Mouse (Mus musculus) ES-E14 (cell line): ENCODE results near the gene Rmnd5b. TPM values are rescaled to one million over a fixed set of nuclear protein-coding genes. Genes with fewer than 3 reads are reported as not detected.

Experiments used
- DNase-seq: peaks from one replicate; pipeline ENCODE4 v3.0.0-alpha.2; 2013; ENCODE audit warnings: low read depth, low spot score
- H3K27ac ChIP-seq: 2 replicates; pipeline ENCODE4 v1.5.1; 2012; ENCODE audit warnings: low read depth, mild to moderate bottlenecking, low read length, moderate library complexity, mixed read lengths; ENCODE audit not compliant: poor library complexity, insufficient read depth, severe bottlenecking
- H3K36me3 ChIP-seq: 2 replicates; pipeline ENCODE4 v1.6.1; 2012; ENCODE audit warnings: mild to moderate bottlenecking, low read length, moderate library complexity, mixed read lengths; ENCODE audit not compliant: control insufficient read depth, poor library complexity, insufficient read depth, severe bottlenecking
- H3K4me1 ChIP-seq, 2 experiments: fragments of 150-350 bp in 1 of 2; sonication (generic) in 1 of 2; 2 replicates each; pipeline ENCODE4 v1.6.1; 2012; ENCODE audit warnings: low read length in 2 of 2, mild to moderate bottlenecking in 1 of 2, mixed read lengths in 1 of 2; ENCODE audit not compliant: control insufficient read depth in 2 of 2, insufficient read depth in 2 of 2, poor library complexity in 1 of 2
- H3K4me3 ChIP-seq, 2 experiments: fragments of 150-350 bp in 1 of 2; sonication (generic) in 1 of 2; 2 replicates each; pipeline ENCODE4 v1.5.1; 2012; ENCODE audit warnings: low read length in 2 of 2, low read depth in 1 of 2, mild to moderate bottlenecking in 1 of 2, mixed read lengths in 1 of 2; ENCODE audit not compliant: insufficient read depth in 1 of 2, poor library complexity in 1 of 2, severe bottlenecking in 1 of 2
- H3K9ac ChIP-seq: 2 replicates; pipeline ENCODE4 v1.6.1; 2012; ENCODE audit warnings: low read depth, mild to moderate bottlenecking, low read length, mixed read lengths; ENCODE audit not compliant: poor library complexity, insufficient read depth, severe bottlenecking
- H3K9me3 ChIP-seq: fragments of 150-350 bp; sonication (generic); 2 replicates; pipeline ENCODE4 v1.6.1; 2012; ENCODE audit warnings: low read depth, mild to moderate bottlenecking, low read length; ENCODE audit not compliant: control insufficient read depth, insufficient read depth
- CHD2 ChIP-seq: IDR thresholded peaks from 2 replicates; pipeline ENCODE4 v1.6.1; 2014; ENCODE audit warnings: mild to moderate bottlenecking, low read depth, low read length, inconsistent platforms
- HCFC1 ChIP-seq: IDR thresholded peaks from 2 replicates; pipeline ENCODE4 v1.6.1; 2012; ENCODE audit warnings: low read length, inconsistent platforms, borderline replicate concordance; ENCODE audit not compliant: insufficient read depth
- MAFK ChIP-seq: IDR thresholded peaks from 2 replicates; pipeline ENCODE4 v1.6.1; 2014; ENCODE audit warnings: mild to moderate bottlenecking, low read depth, low read length, inconsistent platforms; ENCODE audit not compliant: insufficient read depth
- ZC3H11A ChIP-seq: IDR thresholded peaks from 2 replicates; pipeline ENCODE4 v1.6.1; 2012; ENCODE audit warnings: low read depth, mild to moderate bottlenecking, inconsistent platforms, low read length, borderline replicate concordance
- ZNF384 ChIP-seq: IDR thresholded peaks from 2 replicates; pipeline ENCODE4 v1.6.1; 2012; ENCODE audit warnings: low read depth, low read length, inconsistent platforms
- in situ Hi-C, 2 experiments: fragments of 600-800 bp; cut with MboI; formaldehyde crosslinking; loops; one replicate each; pipeline ENCODE4 v1.15.1; 2025; ENCODE audit warnings: low sequenced_read_pairs in 2 of 2, inconsistent platforms in 1 of 2; ENCODE audit not compliant: unreplicated experiment in 2 of 2
- total RNA-seq: library from RNA; depleted of rRNA; stranded (reverse); fragments of 300-350 nt; gene quantifications from 2 replicates; pipeline ENCODE4 v1.2.3, GENCODE M21; 2012

Rmnd5b gene
- total RNA-seq, 1 experiment: 41.1 TPM

GRCm38 (mm10) chr11:51586411-51586810, 49.3 kb downstream of the Rmnd5b start:
- DNase-seq: no peak
- TF ChIP-seq ZNF384: no peak
- no peak for TF ChIP-seq CHD2
- no peak for TF ChIP-seq HCFC1
- no peak for TF ChIP-seq ZC3H11A
- H3K9me3 ChIP-seq: no peaks in the 10 kb centered on the region
- peaks cover 0 to 10% of the 10 kb centered on the region in 2 experiments; a peak in 1 of 4 replicates for H3K4me1 ChIP-seq
- no peak overlapping the region for H3K9ac ChIP-seq
- H3K36me3 ChIP-seq: peaks cover 14% of the 10 kb centered on the region; the same call in 1 of the 2 replicates
- no peak overlapping the region for H3K27ac ChIP-seq
- H3K4me3 ChIP-seq: no peak overlapping the region
- in situ Hi-C loops: no loop called here

- DNase-seq: no peak
- Histone ChIP-seq H3K9ac (peak overlapping the region; percentile 79), H3K36me3 (peaks cover 13% of the 10 kb centered on the region; the same call in 1 of the 2 replicates), H3K9me3 (no peaks in the 10 kb centered on the region), H3K27ac (no peak overlapping the region), H3K4me1 (peaks cover 0 to 10% of the 10 kb centered on the region in 2 experiments; a peak in 1 of 4 replicates), H3K4me3 (peak overlapping the region; percentile 73 to 83)
- in situ Hi-C loops: no loop called here
- TF ChIP-seq MAFK (no peak), ZNF384 (no peak), HCFC1 (no peak), CHD2 (no peak), ZC3H11A (no peak)
Measured at GRCm38 (mm10) chr11:51585608-51586252, 50.0 kb downstream of the Rmnd5b start.

DNA sequence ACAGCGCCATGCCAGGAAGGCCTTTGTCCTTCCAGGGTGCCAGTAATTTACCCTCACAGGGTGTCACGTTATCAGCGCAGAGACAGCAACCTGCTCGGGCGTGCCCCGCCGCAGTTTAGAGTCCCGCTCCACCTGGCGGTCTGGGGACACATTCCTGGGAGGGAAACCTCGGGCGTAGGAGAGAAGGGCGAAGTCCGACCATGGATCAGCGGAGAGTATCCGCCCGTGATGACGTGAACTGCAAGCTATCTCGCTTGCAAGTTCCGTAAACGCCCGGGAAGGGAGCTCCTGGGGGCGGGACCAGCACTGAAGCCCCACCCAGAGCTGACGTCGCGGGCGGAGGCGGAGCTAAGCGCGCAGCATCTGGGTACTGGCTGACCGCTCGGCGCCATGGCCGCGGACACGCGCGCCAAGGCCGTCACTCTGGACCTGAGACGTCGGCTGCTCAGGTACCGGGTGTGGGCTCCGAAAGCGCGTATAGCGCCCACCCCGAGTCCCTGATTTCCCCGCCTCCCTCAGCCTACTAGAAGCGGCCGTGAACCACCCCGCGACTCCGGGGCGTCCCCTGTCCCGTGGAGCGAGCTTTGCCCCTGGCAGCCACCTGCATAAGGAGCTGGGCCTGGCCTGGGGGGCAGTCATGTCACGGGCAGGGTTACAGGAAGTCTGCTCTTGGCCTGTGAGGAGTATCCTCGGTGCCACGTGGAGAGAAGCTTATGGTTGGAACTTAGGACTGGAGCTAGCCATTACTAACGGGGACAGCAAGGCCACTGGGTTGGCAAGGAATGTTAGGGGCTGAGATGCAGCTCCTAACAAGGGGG, 51.1 kb downstream of the Rmnd5b start, which contains the start of gene Phykpl:
Gene Phykpl (plus strand): TSS at position 327 of the 818 bp plus-strand sequence.
- peaks cover 12% of the 10 kb centered on the region; the same call in 1 of the 2 replicates for H3K36me3 ChIP-seq
- peak within 1 kb of the TSS; percentile 73 to 83 for H3K4me3 ChIP-seq
- TF ChIP-seq HCFC1: peak; percentile 54; the same call in 1 of the 2 replicates
- no peak for TF ChIP-seq ZC3H11A
- in situ Hi-C loops: no loop called here
- H3K9me3 ChIP-seq: no peaks in the 10 kb centered on the region
- H3K27ac ChIP-seq: peak within 1 kb of the TSS; percentile 35; the same call in 1 of the 2 replicates
- peak within 1 kb of the TSS; percentile 79 for H3K9ac ChIP-seq
- H3K4me1 ChIP-seq: peaks cover 0 to 10% of the 10 kb centered on the region in 2 experiments; a peak in 1 of 4 replicates
- peak; percentile 92 for DNase-seq

- peak overlapping the region; percentile 79 for H3K9ac ChIP-seq
- no peaks in the 10 kb centered on the region for H3K9me3 ChIP-seq
- H3K36me3 ChIP-seq: peaks cover 12% of the 10 kb centered on the region; the same call in 1 of the 2 replicates
- TF ChIP-seq HCFC1: no peak
- TF ChIP-seq ZNF384: no peak
- TF ChIP-seq MAFK: no peak
- TF ChIP-seq ZC3H11A: no peak
- no peak; the same call in 1 of the 2 replicates for TF ChIP-seq CHD2
- peaks cover 0 to 10% of the 10 kb centered on the region in 2 experiments; a peak in 1 of 4 replicates for H3K4me1 ChIP-seq
- in situ Hi-C loops: no loop called here
- H3K4me3 ChIP-seq: peak overlapping the region; percentile 73 to 83
- H3K27ac ChIP-seq: peak overlapping the region; percentile 35; the same call in 1 of the 2 replicates
- DNase-seq: no peak
Measured at GRCm38 (mm10) chr11:51584057-51584430, 51.7 kb downstream of the Rmnd5b start.
